Mouse (Mus musculus): ENCODE results near the gene Cpne6.

Cpne6 gene

DNA sequence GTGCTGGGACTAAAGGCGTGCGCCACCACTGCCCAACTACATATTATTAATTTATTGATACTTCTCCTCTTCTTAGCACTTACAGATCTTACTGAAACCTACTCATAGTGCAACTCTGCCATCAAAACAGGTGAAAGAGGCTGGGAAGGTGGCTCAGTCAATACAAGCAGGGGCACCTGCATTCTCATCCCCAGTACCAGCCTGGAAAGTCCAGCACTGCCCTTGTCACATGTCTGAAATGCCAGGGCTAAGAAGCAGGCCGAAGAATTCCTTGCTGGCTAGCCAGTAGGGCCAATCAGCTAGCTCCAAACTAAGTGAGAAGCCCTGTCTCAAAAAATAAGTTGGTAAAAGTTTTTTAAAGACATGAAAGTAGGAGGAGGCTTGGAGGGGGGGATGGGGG is 47.3 kb downstream of the Cpne6 start:
- no peak for DNase-seq

DNA sequence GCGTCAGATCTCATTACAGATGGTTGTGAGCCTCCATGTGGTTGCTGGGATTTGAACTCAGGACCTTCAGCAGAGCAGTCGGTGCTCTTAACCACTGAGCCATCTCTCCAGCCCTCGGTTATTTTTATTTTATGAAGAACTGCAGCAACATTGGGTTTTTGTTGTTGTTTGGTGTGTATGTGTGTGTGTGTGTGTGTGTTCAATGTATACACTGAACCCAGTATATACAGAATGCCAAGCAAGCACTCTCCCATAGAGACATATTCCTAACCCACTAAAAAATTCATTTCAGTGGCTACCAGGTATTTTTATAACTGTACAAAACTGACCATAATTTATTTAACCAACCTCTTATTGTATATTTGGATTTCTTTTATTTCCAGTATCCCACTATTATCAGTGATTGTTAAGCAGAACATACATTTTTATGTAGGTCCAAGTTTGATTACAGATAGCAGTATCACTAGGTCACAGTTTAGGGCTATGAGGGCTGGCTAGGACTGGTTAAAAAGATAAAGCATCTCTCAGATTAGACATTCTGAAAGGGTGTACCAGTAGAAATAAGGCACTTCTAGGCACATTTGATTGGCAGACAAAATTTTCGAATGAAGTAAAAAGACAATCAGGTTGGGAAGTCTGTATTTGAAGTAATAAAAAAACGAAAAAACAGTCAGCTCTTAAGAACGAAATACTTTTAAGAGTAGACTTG is 48.6 kb downstream of the Cpne6 start:
- DNase-seq = no peak

DNA sequence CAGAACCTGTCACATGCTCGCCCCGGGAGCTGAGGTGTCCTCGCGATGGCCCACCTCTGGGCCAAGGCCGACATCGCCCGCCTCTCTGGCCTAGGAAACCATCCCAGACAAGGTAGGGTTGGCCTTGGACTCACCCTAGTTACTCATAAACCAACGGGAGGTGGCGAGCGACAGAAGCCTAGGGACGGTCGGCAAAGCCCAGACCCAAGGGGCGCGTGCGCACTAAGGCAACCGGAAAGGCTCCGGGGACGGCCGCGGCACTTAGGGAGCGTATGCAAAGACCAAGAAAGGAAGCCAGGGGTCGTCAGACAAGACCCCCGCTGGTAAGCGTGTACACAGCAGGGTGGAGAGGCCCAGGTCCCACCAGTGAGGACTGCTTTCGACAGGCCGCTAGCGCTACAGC is 49.6 kb downstream of the Cpne6 start, which contains the start of gene Dcaf11:
Gene Dcaf11 (plus strand): TSS at position 208 of the 403 bp plus-strand sequence.
- peak; percentile 92 for DNase-seq

DNA sequence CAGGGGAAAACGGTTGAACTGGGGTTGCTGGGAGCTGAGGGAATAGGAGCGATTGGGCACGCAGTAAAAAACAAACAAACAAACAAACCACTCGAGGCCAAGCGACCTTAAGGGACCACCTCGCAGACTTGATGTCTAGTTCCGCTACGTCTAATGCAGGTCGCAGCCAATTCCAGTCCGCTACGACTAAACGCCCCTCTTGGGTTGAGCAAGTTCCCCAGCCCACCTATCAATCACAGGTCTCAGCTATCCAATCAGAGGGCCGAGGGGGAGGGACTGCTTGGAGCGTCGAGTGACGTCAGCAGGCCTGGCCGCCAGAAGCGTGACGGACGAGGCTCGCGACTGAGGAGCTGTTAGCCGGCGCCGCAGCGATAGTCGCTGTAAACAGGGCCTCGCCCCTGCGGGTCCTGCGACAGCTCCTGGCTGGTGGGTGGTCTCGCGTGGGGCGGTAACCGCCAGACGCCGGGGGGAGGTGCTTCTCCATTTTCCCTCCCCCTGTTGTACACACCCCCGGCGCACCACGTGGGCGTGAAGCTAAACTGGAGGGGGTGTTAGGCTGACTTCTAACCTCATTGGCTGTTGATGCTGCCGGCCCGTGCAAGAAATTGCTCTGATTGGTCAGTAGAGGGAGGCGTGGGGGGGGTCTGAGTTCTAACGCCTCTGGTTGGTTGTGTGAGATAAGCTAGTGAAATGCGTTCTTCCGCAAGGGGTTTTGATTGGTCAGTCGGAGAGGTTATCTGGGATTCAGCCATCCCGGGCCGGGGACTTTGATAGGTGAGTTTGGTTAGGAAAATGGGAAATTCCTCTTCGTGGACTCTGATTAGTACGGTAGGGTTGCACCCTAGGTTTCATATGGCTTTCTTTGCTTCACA is 50.2 kb downstream of the Cpne6 start, which contains the start of gene A730061H03Rik:
Gene A730061H03Rik (minus strand): TSS at position 205 of the 872 bp plus-strand sequence.
- DNase-seq = peak; percentile 98

DNA sequence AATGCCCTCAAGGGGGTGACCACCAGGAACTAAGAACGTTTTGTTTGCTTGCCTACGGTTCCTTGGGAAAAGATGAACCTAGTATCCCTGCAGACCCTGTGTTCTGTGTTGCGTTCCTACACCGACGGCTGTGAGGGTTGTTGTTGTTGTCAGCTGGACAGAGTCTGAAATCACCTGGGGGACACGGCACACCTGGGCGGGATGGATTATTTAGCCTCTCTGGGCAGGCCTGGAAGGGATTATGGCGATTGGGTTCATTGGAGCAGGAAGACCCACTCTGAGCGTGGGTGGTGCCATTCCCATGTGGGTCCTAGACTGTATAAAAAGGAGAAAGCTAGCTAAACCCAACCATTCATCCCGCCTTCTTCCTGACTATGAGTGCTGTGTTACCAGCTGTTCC is 51.6 kb downstream of the Cpne6 start:
- no peak for DNase-seq

DNA sequence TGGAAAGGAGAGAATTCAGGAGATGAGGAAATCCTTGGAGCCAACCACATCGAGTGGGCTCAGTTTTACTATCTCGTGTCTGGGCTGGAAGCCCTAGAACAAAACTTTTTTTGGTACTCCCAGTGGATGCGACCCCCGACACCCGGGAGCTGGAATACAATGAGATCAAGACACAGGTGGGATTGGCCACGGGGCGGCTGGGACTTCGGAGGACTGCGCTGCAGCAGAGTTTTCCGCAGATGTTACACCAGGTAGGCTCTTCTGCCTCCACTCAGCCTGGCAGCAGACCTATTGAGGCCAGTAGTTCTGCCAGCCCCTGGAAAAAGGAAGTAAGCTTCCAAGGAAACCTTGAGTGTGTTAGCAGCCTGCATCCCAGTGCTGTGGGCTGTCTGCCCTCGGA is 53.0 kb downstream of the Cpne6 start:
- no peak for DNase-seq

DNA sequence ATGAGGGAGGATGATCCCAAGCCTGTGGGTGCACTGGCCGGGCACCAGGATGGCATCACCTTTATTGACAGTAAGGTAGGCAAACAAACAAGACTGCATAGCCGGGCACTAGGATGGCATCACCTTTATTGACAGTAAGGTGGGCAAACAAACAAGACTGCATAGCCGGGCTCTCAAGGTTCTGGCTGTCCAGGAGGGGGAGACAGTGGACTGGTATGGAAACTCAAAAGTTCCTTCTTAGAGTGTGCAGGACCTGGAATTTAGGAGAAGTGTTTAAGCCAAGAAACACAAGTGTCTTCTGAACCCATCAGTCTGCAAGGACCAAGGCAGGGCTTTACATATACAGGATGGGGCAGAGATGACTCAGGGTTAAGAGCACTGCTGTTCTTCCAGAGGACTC is 55.5 kb downstream of the Cpne6 start:
- DNase-seq = no peak
